Mouse (Mus musculus): ENCODE results near the gene Fitm1.

The Fitm1 gene

DNA sequence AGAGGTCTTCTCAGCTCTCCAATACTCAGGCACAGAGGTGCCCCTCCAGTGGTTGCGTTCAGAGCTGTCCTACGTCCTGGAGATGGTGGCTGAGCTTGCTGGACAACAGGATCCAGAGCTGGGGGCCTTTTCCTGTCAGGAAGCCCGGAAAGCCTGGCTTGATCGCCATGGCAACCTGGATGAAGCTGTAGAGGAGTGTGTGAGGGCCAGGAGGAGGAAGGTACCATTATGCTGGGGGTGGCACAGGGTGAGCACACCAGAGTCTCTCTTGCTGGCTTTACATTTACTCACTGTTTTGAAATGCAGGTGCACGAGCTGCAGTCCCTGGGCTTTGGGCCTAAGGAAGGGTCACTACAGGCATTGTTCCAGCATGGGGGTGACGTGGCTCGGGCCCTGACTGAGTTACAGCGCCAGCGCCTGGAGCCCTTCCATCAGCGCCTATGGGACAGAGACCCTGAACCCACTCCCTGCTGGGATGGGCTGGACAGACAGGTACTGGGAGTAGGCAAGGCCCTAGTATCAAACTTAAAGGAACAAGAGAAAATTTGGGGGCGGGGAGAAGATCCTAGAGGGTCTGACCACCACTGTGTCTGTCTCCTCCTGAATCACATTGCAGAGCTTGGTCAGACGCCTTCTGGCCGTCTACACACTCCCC is 20.7 kb downstream of the Fitm1 start:
- peak in 1 of 2 experiments; percentile 25 for DNase-seq (ENCODE audit: low spot score in 2 of 2)

DNA sequence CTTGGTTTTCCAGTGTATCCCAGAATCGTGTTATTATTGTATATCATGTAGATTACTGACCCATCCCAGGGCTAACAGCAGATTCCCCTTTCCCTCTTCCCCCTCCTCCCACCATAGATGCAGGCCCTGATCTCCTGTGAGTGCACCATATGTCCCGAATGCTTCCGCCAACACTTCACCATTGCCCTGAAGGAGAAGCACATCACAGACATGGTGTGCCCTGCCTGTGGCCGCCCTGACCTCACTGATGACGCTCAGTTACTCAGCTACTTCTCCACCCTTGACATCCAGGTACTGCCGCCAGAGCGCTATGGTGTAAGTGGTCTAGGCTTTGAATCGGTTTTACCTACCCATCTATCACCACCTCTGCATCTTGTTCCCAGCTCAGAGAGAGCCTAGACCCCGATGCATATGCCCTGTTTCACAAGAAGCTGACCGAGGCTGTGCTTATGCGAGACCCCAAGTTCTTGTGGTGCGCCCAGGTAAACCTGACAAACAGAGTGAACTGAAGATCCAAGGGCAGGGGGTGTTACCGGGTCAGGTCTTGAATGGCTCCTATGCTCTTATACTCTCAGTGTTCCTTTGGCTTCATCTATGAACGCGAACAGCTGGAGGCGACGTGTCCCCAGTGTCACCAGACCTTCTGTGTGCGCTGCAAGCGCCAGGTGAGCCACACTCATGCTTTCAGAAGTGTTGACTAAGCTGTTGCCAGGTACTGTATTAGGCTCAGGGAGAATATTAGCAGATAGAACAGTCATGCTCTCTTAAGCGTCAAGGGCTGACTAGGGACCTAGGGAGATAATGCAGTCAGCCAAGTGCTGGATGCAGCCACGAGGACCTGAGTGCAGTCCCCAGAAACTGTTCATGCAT is 23.3 kb downstream of the Fitm1 start:
- DNase-seq (ENCODE audit: low spot score in 2 of 2): no peak

DNA sequence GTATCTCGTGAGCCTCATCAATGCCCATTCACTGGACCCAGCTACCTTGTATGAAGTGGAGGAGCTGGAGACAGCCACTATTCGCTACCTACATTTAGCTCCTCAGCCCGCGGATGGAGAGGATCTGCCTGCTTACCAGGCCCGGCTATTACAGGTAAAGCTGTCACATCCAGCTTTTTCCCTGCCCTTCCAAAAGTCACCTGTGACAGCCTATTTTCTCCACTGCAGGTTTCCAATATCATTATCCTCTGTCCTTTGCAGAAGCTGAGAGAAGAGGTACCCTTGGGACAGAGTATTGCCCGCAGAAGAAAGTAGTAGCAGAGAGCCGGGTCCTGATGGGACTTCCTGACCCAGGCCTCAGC is 27.8 kb downstream of the Fitm1 start, which contains the start of gene Irf9:
Gene Irf9, plus strand, starts transcription at position 301 of the 362 bp plus-strand sequence.
- no peak for DNase-seq (ENCODE audit: low spot score in 2 of 2)

DNA sequence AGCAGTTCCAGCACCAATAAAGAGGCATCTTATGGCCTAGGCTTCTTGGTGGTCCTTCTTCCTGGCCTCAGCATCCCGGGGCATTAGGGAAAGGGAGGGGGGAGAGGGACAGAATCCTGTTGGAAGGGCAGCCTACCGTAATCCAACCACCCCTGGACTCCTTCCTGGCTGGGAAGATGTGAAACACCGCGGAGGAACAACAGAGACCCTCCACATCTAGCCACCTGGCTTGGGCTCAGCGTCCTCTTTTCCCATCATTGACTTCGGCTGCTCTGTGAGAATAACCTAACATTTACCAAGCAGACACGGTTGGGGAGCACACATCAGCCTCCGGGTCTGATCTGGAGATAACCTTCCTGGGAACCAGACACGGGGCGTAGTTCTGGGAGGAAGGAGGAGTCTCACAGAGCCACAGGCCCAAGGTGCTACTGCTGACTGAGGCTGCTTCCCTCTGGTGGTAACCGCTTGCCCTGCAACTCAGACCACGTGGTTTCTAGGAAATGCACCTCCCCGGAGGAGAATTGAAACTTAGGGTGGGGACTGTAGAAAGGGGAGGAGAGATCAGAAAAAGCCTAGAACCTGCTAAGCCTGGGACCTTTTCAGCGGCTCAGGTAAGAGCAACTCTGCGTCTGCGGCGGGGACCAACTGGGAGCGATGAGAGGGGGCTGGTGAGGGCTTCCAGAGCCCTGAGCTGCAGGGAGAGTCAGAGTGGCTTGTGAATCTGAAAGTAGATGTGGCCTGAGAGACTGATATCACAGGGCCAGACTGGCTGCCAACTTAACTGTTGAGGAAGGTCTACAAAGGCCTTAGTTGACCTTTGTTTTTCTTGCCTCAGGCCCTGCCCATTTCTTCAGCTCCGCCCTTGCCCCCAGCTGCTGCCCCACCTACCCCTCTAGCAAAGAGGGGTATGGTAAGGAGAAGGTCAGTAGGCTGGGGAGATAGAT is 28.5 kb downstream of the Fitm1 start:
- peak; percentile 84 to 91 for DNase-seq (ENCODE audit: low spot score in 2 of 2)

- no peak for DNase-seq (ENCODE audit: low spot score in 2 of 2)
Measured at GRCm38 (mm10) chr14:55604823-55605222, 29.4 kb downstream of the Fitm1 start.

DNA sequence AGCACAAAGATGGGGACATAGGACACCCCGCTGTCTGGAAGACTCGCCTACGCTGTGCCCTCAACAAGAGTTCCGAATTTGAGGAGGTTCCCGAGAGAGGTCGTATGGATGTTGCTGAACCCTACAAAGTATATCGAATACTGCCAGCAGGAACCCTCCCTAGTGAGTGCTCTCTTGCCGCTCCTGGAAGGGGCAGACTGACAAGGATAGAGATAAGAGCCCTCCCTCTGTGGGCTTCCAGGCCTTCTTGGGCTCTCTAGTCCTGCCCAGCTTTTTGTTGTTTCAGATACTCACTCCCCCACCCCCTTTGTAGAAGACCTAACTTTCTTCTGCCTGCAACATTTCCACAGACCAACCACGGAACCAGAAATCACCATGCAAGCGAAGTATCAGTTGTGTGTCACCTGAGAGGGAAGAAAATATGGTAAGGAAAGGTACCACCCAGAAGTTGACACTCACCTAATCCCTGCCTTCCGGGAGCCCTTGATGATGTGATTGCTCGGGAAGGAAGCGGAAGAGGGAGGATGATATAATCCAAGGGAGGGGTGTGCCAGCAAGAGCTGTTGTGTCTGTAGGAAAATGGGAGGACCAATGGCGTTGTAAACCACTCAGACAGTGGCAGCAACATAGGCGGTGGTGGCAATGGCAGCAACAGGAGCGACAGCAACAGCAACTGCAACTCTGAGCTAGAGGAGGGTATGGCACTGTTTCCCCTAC is 30.5 kb downstream of the Fitm1 start:
- DNase-seq (ENCODE audit: low spot score in 2 of 2): no peak

GRCm38 (mm10) chr14:55608339-55608738 is 32.9 kb downstream of the Fitm1 start:
- no peak for DNase-seq (ENCODE audit: low spot score in 2 of 2)

GRCm38 (mm10) chr14:55613346-55613745 is 37.9 kb downstream of the Fitm1 start:
- DNase-seq (ENCODE audit: low spot score in 2 of 2): no peak

GRCm38 (mm10) chr14:55614565-55615178 is 39.3 kb downstream of the Fitm1 start:
- DNase-seq (ENCODE audit: low spot score in 2 of 2): no peak

DNA sequence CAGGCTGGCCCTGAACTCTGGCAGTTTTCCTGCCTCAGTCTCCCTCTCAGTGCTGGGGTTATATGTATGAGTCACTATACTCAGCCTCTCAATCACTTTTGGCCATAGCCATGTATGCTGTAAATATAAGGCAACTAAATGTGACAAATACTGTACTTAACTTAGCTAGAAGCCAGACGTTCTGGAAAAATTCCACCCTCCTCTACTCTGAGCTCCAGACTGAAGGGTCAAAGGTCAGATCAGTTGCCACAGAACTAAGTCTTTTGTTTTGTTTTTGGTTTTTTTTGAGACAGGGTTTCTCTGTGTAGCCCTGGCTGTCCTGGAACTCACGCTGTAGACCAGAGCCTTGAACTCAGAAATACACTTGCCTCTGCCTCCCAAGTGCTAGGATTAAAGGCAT is 40.5 kb downstream of the Fitm1 start:
- DNase-seq (ENCODE audit: low spot score in 2 of 2): no peak

DNA sequence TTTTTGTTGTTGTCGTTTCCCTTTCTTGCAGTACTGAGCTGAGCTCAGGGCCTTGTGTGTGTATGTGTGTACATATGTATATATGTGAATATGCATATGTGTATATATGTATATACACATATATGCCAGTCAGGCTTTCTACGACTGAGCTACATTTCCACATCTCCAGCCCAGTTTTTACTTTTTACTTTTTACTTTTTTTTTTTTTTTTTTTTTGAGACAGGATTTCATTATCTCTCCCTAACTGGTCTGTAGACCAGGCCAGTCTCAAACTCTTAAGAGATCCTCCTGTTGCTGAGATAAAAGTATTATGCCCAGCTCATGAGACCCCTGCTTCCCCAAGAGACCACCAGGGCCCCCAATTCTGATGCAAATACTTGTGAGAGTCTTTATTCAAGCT is 41.4 kb downstream of the Fitm1 start:
- DNase-seq (ENCODE audit: low spot score in 2 of 2): no peak

DNA sequence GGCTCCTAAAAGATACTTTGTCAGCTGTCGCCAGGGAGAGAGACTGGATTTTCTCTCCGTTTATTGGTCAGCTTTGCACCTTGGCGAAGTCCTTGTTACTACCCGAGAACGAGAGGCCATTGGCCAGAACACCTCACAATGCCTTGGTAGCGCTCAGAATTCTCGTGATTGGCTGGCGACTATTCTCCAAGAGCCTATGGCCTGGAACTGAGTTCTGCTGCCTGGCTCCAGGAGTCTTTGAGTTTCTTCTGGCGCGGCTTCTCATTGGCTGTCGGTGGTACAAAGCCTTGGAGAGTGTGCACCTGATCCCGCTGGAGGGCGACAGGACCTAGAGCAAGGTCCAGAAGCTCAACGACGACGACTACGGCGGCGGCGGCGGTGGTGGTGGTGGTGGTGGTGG is 42.4 kb downstream of the Fitm1 start, which contains the start of gene Rec8:
Gene Rec8, plus strand, starts transcription at position 216 of the 400 bp plus-strand sequence.
- DNase-seq (ENCODE audit: low spot score in 2 of 2): no peak

- no peak for DNase-seq (ENCODE audit: low spot score in 2 of 2)
Measured at GRCm38 (mm10) chr14:55618486-55619195, 43.2 kb downstream of the Fitm1 start.
